Mouse (Mus musculus): ENCODE data around the gene Cfd.

GRCm38 (mm10) chr10:79874290-79874862 lies 16.3 kb upstream of the Cfd start, which contains the start of the genes Prtn3 and Plppr3:
- no peak for TF ChIP-seq CTCF (IDR thresholded peaks at IDR 0.05; ENCODE audit: low read depth, low read length)
- TF ChIP-seq POLR2A (IDR thresholded peaks at IDR 0.05; ENCODE audit: insufficient read depth, low read length), result no peak
